Mouse (Mus musculus) liver, embryonic 14.5 days (tissue): ENCODE measurements around the gene Actl11. TPM values are rescaled to one million over a fixed set of nuclear protein-coding genes. Genes with fewer than 3 reads are reported as not detected.
A peak's percentile ranks its signal among the peaks of the same experiment; 100 is the strongest.

ENCODE experiments used
- ATAC-seq: fragments of 200-750 bp; cut with Nextera tagmentation; 2 replicates; pipeline ENCODE4 v1.8.0; 2017; ENCODE audit warnings: moderate number of reproducible peaks, mild to moderate bottlenecking, moderate library complexity; ENCODE audit not compliant: insufficient read depth
- DNase-seq, 3 experiments: peaks; one replicate each; pipeline ENCODE4 v3.0.0-alpha.2; 2012 to 2013; ENCODE audit warnings: low read depth in 3 of 3, low spot score in 3 of 3
- H3K27ac ChIP-seq: fragments of 300-500 bp; sonication (generic); 2 replicates; pipeline ENCODE4 v1.5.1; 2014; ENCODE audit warnings: moderate library complexity, mild to moderate bottlenecking, control low read depth, inconsistent platforms
- H3K27me3 ChIP-seq: fragments of 300-500 bp; sonication (generic); 2 replicates; pipeline ENCODE4 v1.6.1; 2014; ENCODE audit warnings: mild to moderate bottlenecking, low read length, moderate library complexity; ENCODE audit not compliant: control insufficient read depth, insufficient read depth
- H3K36me3 ChIP-seq: fragments of 300-500 bp; sonication (generic); replicated peaks from 2 replicates; pipeline ENCODE4 v1.6.1; 2014; ENCODE audit warnings: low read depth; ENCODE audit not compliant: control insufficient read depth, insufficient read depth
- H3K4me1 ChIP-seq, 2 experiments: fragments of 200-500 bp in 1 of 2; fragments of 300-500 bp in 1 of 2; sonication (generic) in 1 of 2; replicated peaks; 2 replicates each; pipeline ENCODE4 v1.6.1; 2012 to 2014; ENCODE audit warnings: antibody characterized with exemption in 1 of 2, inconsistent platforms in 1 of 2, low read length in 1 of 2; ENCODE audit not compliant: control insufficient read depth in 2 of 2, insufficient read depth in 2 of 2
- H3K4me2 ChIP-seq: fragments of 300-500 bp; sonication (generic); 2 replicates; pipeline ENCODE4 v1.6.1; 2014; ENCODE audit warnings: low read depth, mild to moderate bottlenecking, control low read depth, moderate library complexity
- H3K4me3 ChIP-seq, 2 experiments: fragments of 200-500 bp in 1 of 2; fragments of 300-500 bp in 1 of 2; sonication (generic) in 1 of 2; 2 replicates each; pipeline ENCODE4 v1.5.1; 2012 to 2014; ENCODE audit warnings: low read depth in 2 of 2, low read length in 2 of 2, mild to moderate bottlenecking in 2 of 2, control low read depth in 1 of 2, inconsistent platforms in 1 of 2, moderate library complexity in 1 of 2; ENCODE audit not compliant: insufficient read depth in 1 of 2
- H3K9ac ChIP-seq: fragments of 300-500 bp; sonication (generic); replicated peaks from 2 replicates; pipeline ENCODE4 v1.6.1; 2014; ENCODE audit warnings: mild to moderate bottlenecking, control low read depth, moderate library complexity
- H3K9me3 ChIP-seq: fragments of 300-500 bp; sonication (generic); 2 replicates; pipeline ENCODE4 v1.6.1; 2016; ENCODE audit warnings: low read length, mixed read lengths; ENCODE audit not compliant: control insufficient read depth
- CTCF ChIP-seq: IDR thresholded peaks from 2 replicates; pipeline ENCODE4 v1.5.1; 2016; ENCODE audit warnings: antibody characterized with exemption, low read depth, control low read depth
- EP300 ChIP-seq: IDR thresholded peaks from 2 replicates; pipeline ENCODE4 v1.6.1; 2016; ENCODE audit warnings: antibody characterized with exemption, low read depth
- WGBS: fragments of 180-500 bp; shearing (Covaris S2); extraction: QIAGEN DNeasy Blood & Tissue Kit; methylation state at CpG from one replicate; pipeline ENCODE4 v1.1.7; 2014; ENCODE audit not compliant: insufficient replicate concordance; 5-methylcytosine and 5-hydroxymethylcytosine counted together
- polyA plus RNA-seq, 2 experiments: library from polyadenylated mRNA; depleted of rRNA in 1 of 2; stranded (reverse) in 1 of 2; unstranded in 1 of 2; fragments of >200 nt; fragmentation: Nextera tagmentation in 1 of 2; extraction: Ambion mirVana in 1 of 2; gene quantifications; 2 replicates each; pipeline versions ENCODE4 v1.2.1 to v1.2.3; 2012 to 2014

Gene Actl11
- polyA plus RNA-seq, 2 experiments = not detected

DNA sequence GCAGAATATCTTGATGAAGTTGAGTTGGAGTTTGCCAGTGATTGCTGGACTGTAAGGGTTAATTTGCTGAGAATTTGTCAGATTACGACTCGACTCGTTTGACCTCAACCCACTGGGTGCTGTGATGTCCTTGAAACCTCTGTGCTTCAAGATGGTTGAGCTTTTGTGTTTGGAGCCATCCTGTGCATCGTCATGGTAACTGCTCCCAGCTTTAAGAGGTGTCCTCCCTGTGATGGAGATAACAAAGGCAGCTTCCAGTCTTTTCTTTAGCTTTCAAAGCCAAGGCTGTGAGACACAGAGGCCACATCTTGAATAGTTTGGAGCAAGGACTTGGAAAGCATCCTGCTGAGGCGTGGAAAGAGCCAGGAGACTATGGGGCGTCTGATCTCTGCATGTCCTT, 28.9 kb downstream of the Actl11 start:
- no peak for ATAC-seq
- Histone ChIP-seq H3K9ac (no peak overlapping the region), H3K4me2 (no peak overlapping the region), H3K27ac (no peak overlapping the region), H3K4me1 (peaks cover 0 to 3% of the 10 kb centered on the region in 2 experiments; a peak in 2 of 4 replicates), H3K9me3 (no peaks in the 10 kb centered on the region), H3K36me3 (peaks cover 42% of the 10 kb centered on the region), H3K27me3 (no peaks in the 10 kb centered on the region), H3K4me3 (no peak overlapping the region)
- WGBS = 61% methylated on average over 6 of the region's 6 CpGs
- DNase-seq = no peak
- no peak for TF ChIP-seq CTCF
- TF ChIP-seq EP300 = no peak

DNA sequence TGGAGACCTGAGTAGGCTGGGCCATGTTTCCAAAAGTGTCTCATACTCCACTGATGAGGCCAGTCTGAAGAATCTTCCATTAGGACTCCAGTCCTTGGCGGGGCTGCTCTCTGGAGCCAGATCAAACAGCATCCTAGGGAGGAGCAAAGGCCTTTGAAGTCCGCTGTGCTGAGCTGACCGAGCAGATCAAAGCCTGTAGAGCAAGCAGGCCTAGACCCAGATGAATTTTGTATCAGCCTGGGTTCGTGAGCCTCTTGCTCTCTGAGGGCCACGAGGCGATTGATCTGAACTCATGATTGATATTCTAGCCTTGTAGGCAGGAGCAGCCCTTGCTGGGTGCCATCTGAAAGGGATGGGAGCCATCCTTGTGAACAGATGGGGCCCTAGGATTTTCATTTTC, 31.6 kb downstream of the Actl11 start:
- TF ChIP-seq EP300 (no peak), CTCF (no peak)
- ATAC-seq (no peak), DNase-seq (no peak)
- 80% methylated on average over 6 of the region's 6 CpGs for WGBS
- no peak overlapping the region for H3K4me2 ChIP-seq
- no peak overlapping the region for H3K27ac ChIP-seq
- H3K4me3 ChIP-seq = no peak overlapping the region
- H3K9me3 ChIP-seq = no peaks in the 10 kb centered on the region
- peaks cover 0 to 4% of the 10 kb centered on the region in 2 experiments; a peak in 1 of 4 replicates for H3K4me1 ChIP-seq
- peaks cover 46% of the 10 kb centered on the region for H3K36me3 ChIP-seq
- H3K27me3 ChIP-seq = no peaks in the 10 kb centered on the region
- no peak overlapping the region for H3K9ac ChIP-seq

DNA sequence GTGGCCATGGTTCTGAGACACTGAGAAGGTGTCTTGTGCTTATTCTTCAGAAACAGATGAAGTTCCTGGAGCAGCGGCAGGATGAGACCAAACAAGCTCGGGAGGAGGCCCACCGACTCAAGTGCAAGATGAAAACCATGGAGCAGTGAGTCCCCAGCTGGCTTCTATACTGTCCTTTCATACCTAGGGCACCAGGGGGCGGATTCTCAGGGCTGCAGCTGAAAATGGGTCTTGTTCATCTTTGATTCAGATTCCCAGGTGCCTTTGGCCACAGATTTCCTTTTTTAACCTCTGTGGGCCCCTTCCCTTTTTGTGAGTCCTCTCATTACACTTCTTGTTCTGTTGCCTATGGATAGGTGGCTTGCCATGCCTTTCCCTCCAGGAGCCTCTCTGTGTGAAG, 32.7 kb downstream of the Actl11 start:
- Histone ChIP-seq H3K36me3 (peaks cover 46% of the 10 kb centered on the region), H3K27ac (no peak overlapping the region), H3K4me2 (no peak overlapping the region), H3K9ac (no peak overlapping the region), H3K4me3 (no peak overlapping the region), H3K27me3 (no peaks in the 10 kb centered on the region), H3K4me1 (peaks cover 0 to 4% of the 10 kb centered on the region in 2 experiments; a peak in 1 of 4 replicates), H3K9me3 (no peaks in the 10 kb centered on the region)
- WGBS = 61% methylated on average over 4 of the region's 4 CpGs
- DNase-seq = no peak
- no peak for ATAC-seq
- TF ChIP-seq CTCF (peak; percentile 51), EP300 (no peak)

DNA sequence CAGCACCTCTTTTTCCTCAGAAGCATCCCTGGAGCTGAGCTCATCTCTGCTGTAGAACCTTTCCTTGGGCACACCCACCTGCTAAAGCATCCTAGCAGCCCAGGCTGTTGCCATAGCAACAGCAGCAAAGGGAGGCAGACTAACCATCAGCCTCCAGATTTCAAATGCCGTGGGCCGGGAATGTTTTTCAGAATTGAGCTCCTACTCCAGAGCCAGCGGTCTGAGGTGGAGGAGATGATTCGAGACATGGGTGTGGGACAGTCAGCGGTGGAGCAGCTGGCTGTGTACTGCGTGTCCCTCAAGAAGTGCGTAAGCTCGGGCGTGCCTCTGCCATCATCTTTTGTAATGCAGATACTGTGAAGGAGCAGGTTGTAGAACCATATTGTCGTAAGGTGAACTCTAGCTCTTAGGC, 33.1 kb downstream of the Actl11 start:
- H3K9ac ChIP-seq = no peak overlapping the region

DNA sequence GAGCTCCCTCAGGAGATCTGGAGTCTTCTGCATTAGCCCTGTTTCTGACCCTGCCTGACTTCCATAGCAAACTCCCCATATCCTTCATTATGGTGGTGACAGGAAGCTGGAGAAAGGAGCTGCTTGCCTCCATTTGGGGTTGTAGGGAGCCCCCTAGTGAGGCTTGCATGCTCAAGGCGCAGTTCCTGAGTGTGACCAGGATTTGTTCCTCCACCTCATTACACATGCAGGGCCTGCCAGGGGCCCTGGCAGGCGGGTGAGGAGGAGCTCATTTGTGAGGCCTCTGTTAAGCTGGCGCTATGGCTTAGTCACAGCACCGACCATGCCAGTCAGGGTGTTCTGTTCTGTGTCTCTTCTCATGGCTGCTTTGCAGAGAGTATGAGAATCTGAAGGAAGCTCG, 33.6 kb downstream of the Actl11 start:
- WGBS = 60% methylated on average over 5 of the region's 5 CpGs

More for the DNA sequence above, 33.1 kb downstream of the Actl11 start:
- Histone ChIP-seq H3K27me3 (no peaks in the 10 kb centered on the region), H3K27ac (no peak overlapping the region), H3K4me1 (peaks cover 0 to 4% of the 10 kb centered on the region in 2 experiments; a peak in 1 of 4 replicates), H3K9me3 (no peaks in the 10 kb centered on the region), H3K4me3 (no peak overlapping the region), H3K4me2 (no peak overlapping the region), H3K36me3 (peaks cover 46% of the 10 kb centered on the region)
- ATAC-seq (no peak), DNase-seq (no peak)
- 91% methylated on average over 10 of the region's 10 CpGs for WGBS
- no peak for TF ChIP-seq EP300

More for the DNA sequence above, 33.6 kb downstream of the Actl11 start:
- Histone ChIP-seq H3K9me3 (no peaks in the 10 kb centered on the region), H3K4me3 (no peak overlapping the region), H3K36me3 (peaks cover 46% of the 10 kb centered on the region), H3K4me2 (no peak overlapping the region), H3K4me1 (peaks cover 0 to 4% of the 10 kb centered on the region in 2 experiments; a peak in 2 of 4 replicates), H3K27me3 (no peaks in the 10 kb centered on the region), H3K27ac (no peak overlapping the region), H3K9ac (no peak overlapping the region)
- no peak for DNase-seq
- TF ChIP-seq EP300 (no peak), CTCF (peak; percentile 55)
- no peak for ATAC-seq
